Mouse (Mus musculus) liver, embryonic 14.5 days (tissue): ENCODE measurements at regions not wholly inside any gene's neighbourhood (a gene's known extent, or its start where the extent isn't known, plus 50 kb on each side); places are given as distances from the start of the nearest gene placed in this dataset.

Source experiments
- ATAC-seq: fragments of 200-750 bp; cut with Nextera tagmentation; 2 replicates; pipeline ENCODE4 v1.8.0; 2017; ENCODE audit warnings: moderate number of reproducible peaks, mild to moderate bottlenecking, moderate library complexity; ENCODE audit not compliant: insufficient read depth
- DNase-seq, 3 experiments: peaks; one replicate each; pipeline ENCODE4 v3.0.0-alpha.2; 2012 to 2013; ENCODE audit warnings: low read depth in 3 of 3, low spot score in 3 of 3
- H3K27ac ChIP-seq: fragments of 300-500 bp; sonication (generic); 2 replicates; pipeline ENCODE4 v1.5.1; 2014; ENCODE audit warnings: moderate library complexity, mild to moderate bottlenecking, control low read depth, inconsistent platforms
- H3K27me3 ChIP-seq: fragments of 300-500 bp; sonication (generic); 2 replicates; pipeline ENCODE4 v1.6.1; 2014; ENCODE audit warnings: mild to moderate bottlenecking, low read length, moderate library complexity; ENCODE audit not compliant: control insufficient read depth, insufficient read depth
- H3K36me3 ChIP-seq: fragments of 300-500 bp; sonication (generic); replicated peaks from 2 replicates; pipeline ENCODE4 v1.6.1; 2014; ENCODE audit warnings: low read depth; ENCODE audit not compliant: control insufficient read depth, insufficient read depth
- H3K4me1 ChIP-seq, 2 experiments: fragments of 200-500 bp in 1 of 2; fragments of 300-500 bp in 1 of 2; sonication (generic) in 1 of 2; replicated peaks; 2 replicates each; pipeline ENCODE4 v1.6.1; 2012 to 2014; ENCODE audit warnings: antibody characterized with exemption in 1 of 2, inconsistent platforms in 1 of 2, low read length in 1 of 2; ENCODE audit not compliant: control insufficient read depth in 2 of 2, insufficient read depth in 2 of 2
- H3K4me2 ChIP-seq: fragments of 300-500 bp; sonication (generic); 2 replicates; pipeline ENCODE4 v1.6.1; 2014; ENCODE audit warnings: low read depth, mild to moderate bottlenecking, control low read depth, moderate library complexity
- H3K4me3 ChIP-seq, 2 experiments: fragments of 200-500 bp in 1 of 2; fragments of 300-500 bp in 1 of 2; sonication (generic) in 1 of 2; 2 replicates each; pipeline ENCODE4 v1.5.1; 2012 to 2014; ENCODE audit warnings: low read depth in 2 of 2, low read length in 2 of 2, mild to moderate bottlenecking in 2 of 2, control low read depth in 1 of 2, inconsistent platforms in 1 of 2, moderate library complexity in 1 of 2; ENCODE audit not compliant: insufficient read depth in 1 of 2
- H3K9ac ChIP-seq: fragments of 300-500 bp; sonication (generic); replicated peaks from 2 replicates; pipeline ENCODE4 v1.6.1; 2014; ENCODE audit warnings: mild to moderate bottlenecking, control low read depth, moderate library complexity
- H3K9me3 ChIP-seq: fragments of 300-500 bp; sonication (generic); 2 replicates; pipeline ENCODE4 v1.6.1; 2016; ENCODE audit warnings: low read length, mixed read lengths; ENCODE audit not compliant: control insufficient read depth
- CTCF ChIP-seq: IDR thresholded peaks from 2 replicates; pipeline ENCODE4 v1.5.1; 2016; ENCODE audit warnings: antibody characterized with exemption, low read depth, control low read depth
- EP300 ChIP-seq: IDR thresholded peaks from 2 replicates; pipeline ENCODE4 v1.6.1; 2016; ENCODE audit warnings: antibody characterized with exemption, low read depth
- WGBS: fragments of 180-500 bp; shearing (Covaris S2); extraction: QIAGEN DNeasy Blood & Tissue Kit; methylation state at CpG from one replicate; pipeline ENCODE4 v1.1.7; 2014; ENCODE audit not compliant: insufficient replicate concordance; 5-methylcytosine and 5-hydroxymethylcytosine counted together

- Histone ChIP-seq H3K4me1 (no peaks in the 10 kb centered on the region), H3K27ac (no peak overlapping the region), H3K4me2 (no peak overlapping the region), H3K36me3 (no peaks in the 10 kb centered on the region), H3K9ac (no peak overlapping the region), H3K9me3 (no peaks in the 10 kb centered on the region), H3K4me3 (no peak overlapping the region), H3K27me3 (no peaks in the 10 kb centered on the region)
- DNase-seq (no peak), ATAC-seq (no peak)
- WGBS: 65% methylated on average over 6 of the region's 6 CpGs
- TF ChIP-seq CTCF (no peak), EP300 (no peak)
These were observed 101.3 kb upstream of the Cpm start for GRCm38 (mm10) chr10:117527979-117528378.

GRCm38 (mm10) chr10:117527243-117527642 is 102.1 kb upstream of the Cpm start:
- 69% methylated on average over 5 of the region's 5 CpGs for WGBS
- no peaks in the 10 kb centered on the region for H3K4me1 ChIP-seq

GRCm38 (mm10) chr10:117526834-117527188 is 102.5 kb upstream of the Cpm start:
- TF ChIP-seq CTCF (no peak), EP300 (no peak)
- DNase-seq: no peak
- H3K27ac ChIP-seq: no peak overlapping the region
- no peak overlapping the region for H3K4me2 ChIP-seq
- H3K4me3 ChIP-seq: no peak overlapping the region
- H3K9me3 ChIP-seq: no peaks in the 10 kb centered on the region
- ATAC-seq: no peak
- no peak overlapping the region for H3K9ac ChIP-seq
- H3K36me3 ChIP-seq: no peaks in the 10 kb centered on the region
- H3K27me3 ChIP-seq: no peaks in the 10 kb centered on the region
- 54% methylated on average over 3 of the region's 3 CpGs for WGBS
- H3K4me1 ChIP-seq: no peaks in the 10 kb centered on the region

More at GRCm38 (mm10) chr10:117527243-117527642, 102.1 kb upstream of the Cpm start:
- Histone ChIP-seq H3K4me2 (no peak overlapping the region), H3K27ac (no peak overlapping the region), H3K9me3 (no peaks in the 10 kb centered on the region), H3K27me3 (no peaks in the 10 kb centered on the region), H3K4me3 (no peak overlapping the region), H3K9ac (no peak overlapping the region), H3K36me3 (no peaks in the 10 kb centered on the region)
- ATAC-seq: no peak
- TF ChIP-seq EP300 (no peak), CTCF (no peak)
- no peak for DNase-seq

GRCm38 (mm10) chr10:117526008-117526833 is 103.1 kb upstream of the Cpm start:
- no peaks in the 10 kb centered on the region for H3K36me3 ChIP-seq
- ATAC-seq (no peak), DNase-seq (no peak)
- H3K4me2 ChIP-seq: no peak overlapping the region
- no peaks in the 10 kb centered on the region for H3K9me3 ChIP-seq
- no peaks in the 10 kb centered on the region for H3K27me3 ChIP-seq
- H3K9ac ChIP-seq: no peak overlapping the region
- H3K4me1 ChIP-seq: no peaks in the 10 kb centered on the region
- H3K4me3 ChIP-seq: no peak overlapping the region
- TF ChIP-seq EP300: no peak
- TF ChIP-seq CTCF: no peak
- no peak overlapping the region for H3K27ac ChIP-seq
- 54% methylated on average over 16 of the region's 16 CpGs for WGBS

- Histone ChIP-seq H3K9ac (no peak overlapping the region), H3K27me3 (no peaks in the 10 kb centered on the region), H3K9me3 (no peaks in the 10 kb centered on the region), H3K4me3 (no peak overlapping the region), H3K4me2 (no peak overlapping the region), H3K36me3 (no peaks in the 10 kb centered on the region), H3K4me1 (no peaks in the 10 kb centered on the region), H3K27ac (no peak overlapping the region)
- TF ChIP-seq EP300: no peak
- no peak for TF ChIP-seq CTCF
- WGBS: 28% methylated on average over 3 of the region's 3 CpGs
- DNase-seq (no peak), ATAC-seq (no peak)
These were observed 103.7 kb upstream of the Cpm start for GRCm38 (mm10) chr10:117525608-117526007.
